Mouse (Mus musculus): ENCODE measurements around the gene Ddx27.
A peak's percentile ranks its signal among the peaks of the same experiment; 100 is the strongest.

DNA sequence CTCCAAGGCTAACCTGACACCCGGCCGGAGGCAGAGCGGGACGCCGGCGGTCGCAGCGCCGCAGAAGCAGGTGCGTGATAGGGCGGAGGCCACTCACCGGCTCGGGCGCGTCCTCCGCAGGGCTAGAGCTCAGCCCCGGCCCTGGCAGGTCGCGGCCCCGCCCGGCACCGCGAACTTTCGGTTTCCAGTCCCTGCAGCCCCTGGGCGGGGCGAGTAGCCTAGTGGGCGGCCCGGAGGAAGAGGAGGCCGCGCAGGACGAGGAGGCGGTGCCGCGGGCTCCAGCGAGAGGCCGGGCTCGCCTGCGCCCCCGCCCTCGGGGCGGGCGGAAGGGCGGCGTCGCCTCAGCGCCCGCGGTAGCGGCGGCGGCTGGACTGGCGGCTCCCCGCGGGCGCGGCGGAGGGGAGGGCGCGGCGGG lies 47.5 kb downstream of the Ddx27 start:
- TF ChIP-seq POLR2A (IDR thresholded peaks at IDR 0.05; ENCODE audit: borderline replicate concordance, extremely low read depth, low read depth, low read length): peak; percentile 74; the same call in 1 of the 2 replicates
- TF ChIP-seq CTCF (IDR thresholded peaks at IDR 0.05; ENCODE audit: insufficient read depth, low read length): no peak
